Mouse (Mus musculus) testis, adult 2 months (tissue): ENCODE data around the gene Kbtbd12.

Source experiments
- CTCF ChIP-seq: fragments of 200-500 bp; IDR thresholded peaks from 2 replicates; pipeline ENCODE4 v1.5.1; 2012; ENCODE audit warnings: low read depth, mild to moderate bottlenecking, inconsistent platforms, low read length, moderate library complexity; ENCODE audit not compliant: control insufficient read depth, insufficient read depth, insufficient replicate concordance
- POLR2A ChIP-seq: fragments of 200-500 bp; IDR thresholded peaks from 2 replicates; pipeline ENCODE4 v1.6.1; 2012; ENCODE audit warnings: low read depth, mild to moderate bottlenecking, inconsistent platforms, low read length, moderate library complexity; ENCODE audit not compliant: control insufficient read depth

- no peak for TF ChIP-seq POLR2A
- no peak for TF ChIP-seq CTCF
Observed at GRCm38 (mm10) chr6:88523451-88523850, 114.3 kb downstream of the Kbtbd12 start.
